8 mouse cellular contexts compared by ENCODE assay signal in genomic region chr8:88361044-88361707, GRCm38 (mm10). TPM values are rescaled to one million over a fixed set of nuclear protein-coding genes. Genes with fewer than 3 reads are reported as not detected.
DNase-seq lines count a peak whose midpoint lies in the region; ATAC-seq lines count a peak whose summit lies in the region.

No protein-coding gene starts in this region.

- WGBS in midbrain, embryonic 11.5 days, result 1% methylated on average over 31 of the region's 31 CpGs

- H3K4me1 ChIP-seq in midbrain, embryonic 11.5 days (ENCODE audit: control insufficient read depth, insufficient read depth, low read length), result peaks cover 9% of the 10 kb centered on the region; the same call in 1 of the 2 replicates

- no peaks in the 10 kb centered on the region for H3K27me3 ChIP-seq in midbrain, embryonic 11.5 days (ENCODE audit: control insufficient read depth, insufficient read depth, low read length)

- peak overlapping the region; percentile 97 for H3K9ac ChIP-seq in midbrain, embryonic 11.5 days (ENCODE audit: low read length)

- peak overlapping the region; percentile 96 for H3K4me3 ChIP-seq in midbrain, embryonic 11.5 days (ENCODE audit: low read depth, low read length)

- intact Hi-C loops in heart, postnatal 10 days (cut with DNase I), result loop anchor here (2.0 to 5.0 kb wide), 4 partner anchors 94 to 336 kb away; partner anchors contain the start of genes Cyld, Nkd1 and Tent4b
- intact Hi-C loops in left cerebral cortex, postnatal 25 days (cut with DNase I), result loop anchor here (1.0 to 10.0 kb wide), 6 partner anchors 94 to 394 kb away; partner anchors contain the start of gene Nkd1

- H3K36me3 ChIP-seq in midbrain, embryonic 11.5 days (ENCODE audit: control insufficient read depth, insufficient read depth, low read length), result peaks cover 19% of the 10 kb centered on the region

- H3K9me3 ChIP-seq in midbrain, embryonic 11.5 days (ENCODE audit: control insufficient read depth, low read length), result peaks cover 3% of the 10 kb centered on the region; the same call in 1 of the 2 replicates

- H3K4me2 ChIP-seq in midbrain, embryonic 11.5 days, result peak overlapping the region; percentile 95

- peak; percentile 27; the same call in 1 of the 2 replicates for ATAC-seq in frontal cortex, adult (ENCODE audit: low TSS enrichment)
- ATAC-seq in midbrain, embryonic 11.5 days (ENCODE audit: low FRiP score), result peak; percentile 51

- peak overlapping the region; percentile 56 for H3K27ac ChIP-seq in midbrain, embryonic 11.5 days (ENCODE audit: low read depth, low read length)

- no peak for DNase-seq in frontal cortex, postnatal 25 days (ENCODE audit: low spot score in 2 of 2)
- peak; percentile 40 for DNase-seq in CD4-positive, CD25-positive, alpha-beta regulatory T cell, adult 2 months (ENCODE audit: low read depth, low spot score)
- peak; percentile 26 for DNase-seq in cerebellum, adult 8-10 months
- peak; percentile 21 to 37 for DNase-seq in heart, postnatal 10 days
- peak; percentile 16 to 21 for DNase-seq in left cerebral cortex, postnatal 25 days (ENCODE audit: low spot score in 2 of 2)
- peak; percentile 94 for DNase-seq in midbrain, embryonic 11.5 days (ENCODE audit: low spot score, missing footprints)
- peak; percentile 29 to 30 for DNase-seq in thymus, postnatal 36 days

RNA-seq across cellular contexts. Expression of gene Brd7, which starts 0.8 kb away (rescaled TPM):
- 10 to 100 TPM; 68.0 to 78.8 TPM for total RNA-seq in heart, postnatal 10 days (2021)
- 10 to 100 TPM; 52.3 to 56.4 TPM for total RNA-seq in left cerebral cortex, postnatal 25 days (2021)
- 85.7 and 89.2 TPM in 2 replicates for polyA plus RNA-seq in midbrain, embryonic 11.5 days (2014; fragmentation: Nextera tagmentation; extraction: Ambion mirVana)

Comparison
In these comparisons a context has a peak if more than half of its experiments do, and no peak if none do; other contexts are left out.
1. DNase-seq: peak in CD4-positive, CD25-positive, alpha-beta regulatory T cell, adult 2 months (single experiment), cerebellum, adult 8-10 months (single experiment), heart, postnatal 10 days (2 of 2), left cerebral cortex, postnatal 25 days (2 of 2), midbrain, embryonic 11.5 days (single experiment) and thymus, postnatal 36 days (2 of 2); none in frontal cortex, postnatal 25 days (0 of 2).